Mouse (Mus musculus) MEL (cell line): Measurements from ENCODE around the gene Ptprf. TPM values are rescaled to one million over a fixed set of nuclear protein-coding genes. Genes with fewer than 3 reads are reported as not detected.

ENCODE experiments used
- DNase-seq: peaks from one replicate; pipeline ENCODE4 v3.0.0; 2011; ENCODE audit warnings: low read depth, low spot score
- H3K27ac ChIP-seq: 2 replicates; pipeline ENCODE4 v1.5.1; 2012; ENCODE audit warnings: low read depth, mild to moderate bottlenecking, control low read depth, low read length, moderate library complexity; ENCODE audit not compliant: control insufficient read depth
- H3K27me3 ChIP-seq, 2 experiments: fragments of 150-350 bp in 1 of 2; sonication (generic) in 1 of 2; 2 replicates each; pipeline ENCODE4 v1.6.1; 2012; ENCODE audit warnings: low read length in 2 of 2, mild to moderate bottlenecking in 2 of 2, improper control_type of control experiment in 1 of 2, moderate library complexity in 1 of 2; ENCODE audit not compliant: insufficient read depth in 2 of 2, control insufficient read depth in 1 of 2
- H3K36me3 ChIP-seq, 2 experiments: 2 replicates each; pipeline ENCODE4 v1.6.1; 2012 to 2014; ENCODE audit warnings: low read length in 2 of 2, improper control_type of control experiment in 1 of 2, inconsistent platforms in 1 of 2, mild to moderate bottlenecking in 1 of 2; ENCODE audit not compliant: insufficient read depth in 2 of 2, control insufficient read depth in 1 of 2
- H3K4me1 ChIP-seq, 2 experiments: fragments of 150-350 bp in 1 of 2; sonication (generic) in 1 of 2; 2 replicates each; pipeline ENCODE4 v1.6.1; 2012; ENCODE audit warnings: low read length in 2 of 2, improper control_type of control experiment in 1 of 2, mild to moderate bottlenecking in 1 of 2; ENCODE audit not compliant: insufficient read depth in 2 of 2, control insufficient read depth in 1 of 2
- H3K4me3 ChIP-seq, 2 experiments: fragments of 150-350 bp in 1 of 2; sonication (generic) in 1 of 2; 2 replicates each; pipeline ENCODE4 v1.5.1; 2012; ENCODE audit warnings: low read depth in 2 of 2, low read length in 2 of 2, mild to moderate bottlenecking in 2 of 2, moderate library complexity in 2 of 2, control low read depth in 1 of 2, improper control_type of control experiment in 1 of 2; ENCODE audit not compliant: control insufficient read depth in 1 of 2, insufficient read depth in 1 of 2
- H3K79me2 ChIP-seq: 2 replicates; pipeline ENCODE4 v1.6.1; 2012; ENCODE audit warnings: mild to moderate bottlenecking, low read length, moderate library complexity; ENCODE audit not compliant: control insufficient read depth, poor library complexity, insufficient read depth
- H3K9ac ChIP-seq: 2 replicates; pipeline ENCODE4 v1.6.1; 2012; ENCODE audit warnings: low read depth, mild to moderate bottlenecking, control low read depth, low read length, moderate library complexity; ENCODE audit not compliant: control insufficient read depth, poor library complexity, severe bottlenecking
- H3K9me3 ChIP-seq: fragments of 150-350 bp; sonication (generic); replicated peaks from 2 replicates; pipeline ENCODE4 v1.6.1; 2012; ENCODE audit warnings: mild to moderate bottlenecking, low read length, improper control_type of control experiment, moderate library complexity; ENCODE audit not compliant: insufficient read depth
- BHLHE40 ChIP-seq: IDR thresholded peaks from 2 replicates; pipeline ENCODE4 v1.6.1; 2012; ENCODE audit warnings: low read depth, mild to moderate bottlenecking, inconsistent platforms, low read length, improper control_type of control experiment, borderline replicate concordance
- CHD1 ChIP-seq: IDR thresholded peaks from 2 replicates; pipeline ENCODE4 v1.6.1; 2012; ENCODE audit warnings: low read depth, mild to moderate bottlenecking, inconsistent platforms, low read length, improper control_type of control experiment
- CHD2 ChIP-seq: IDR thresholded peaks from 2 replicates; pipeline ENCODE4 v1.6.1; 2011; ENCODE audit warnings: low read length, improper control_type of control experiment
- CTCF ChIP-seq, 3 experiments: IDR thresholded peaks in 2 of 3; conservative IDR thresholded peaks in 1 of 3; 2 replicates each; pipeline ENCODE4 v1.5.1; 2011 to 2012; ENCODE audit warnings: low read length in 3 of 3, low read depth in 2 of 3, mild to moderate bottlenecking in 2 of 3, improper control_type of control experiment in 1 of 3, inconsistent platforms in 1 of 3, mixed read lengths in 1 of 3, moderate library complexity in 1 of 3; ENCODE audit not compliant: control insufficient read depth in 1 of 3, insufficient read depth in 1 of 3, poor library complexity in 1 of 3, severe bottlenecking in 1 of 3
- E2F4 ChIP-seq: IDR thresholded peaks from 2 replicates; pipeline ENCODE4 v1.6.1; 2011; ENCODE audit warnings: low read depth, low read length, improper control_type of control experiment, borderline replicate concordance
- ETS1 ChIP-seq: IDR thresholded peaks from 2 replicates; pipeline ENCODE4 v1.6.1; 2012; ENCODE audit warnings: low read depth, mild to moderate bottlenecking, inconsistent platforms, low read length, improper control_type of control experiment, moderate library complexity
- GABPA ChIP-seq: IDR thresholded peaks from 2 replicates; pipeline ENCODE4 v1.6.1; 2012; ENCODE audit warnings: low read depth, mild to moderate bottlenecking, inconsistent platforms, low read length, improper control_type of control experiment, moderate library complexity
- GATA1 ChIP-seq: IDR thresholded peaks from 2 replicates; pipeline ENCODE4 v1.6.1; 2011; ENCODE audit warnings: low read depth, low read length, improper control_type of control experiment
- KAT2A ChIP-seq: conservative IDR thresholded peaks from 2 replicates; pipeline ENCODE4 v1.6.1; 2012; ENCODE audit warnings: low read depth, low read length, improper control_type of control experiment, inconsistent platforms
- MAFK ChIP-seq: IDR thresholded peaks from 2 replicates; pipeline ENCODE4 v1.6.1; 2011; ENCODE audit warnings: low read depth, mild to moderate bottlenecking, low read length, improper control_type of control experiment, borderline replicate concordance
- NRF1 ChIP-seq: IDR thresholded peaks from 2 replicates; pipeline ENCODE4 v1.6.1; 2014; ENCODE audit warnings: low read depth, mild to moderate bottlenecking, inconsistent platforms, low read length, improper control_type of control experiment, moderate library complexity; ENCODE audit not compliant: poor library complexity, insufficient read depth, severe bottlenecking
- POLR2A ChIP-seq, 2 experiments: IDR thresholded peaks; 2 replicates each; pipeline ENCODE4 v1.6.1; 2011 to 2012; ENCODE audit warnings: low read length in 2 of 2, mild to moderate bottlenecking in 2 of 2, control low read depth in 1 of 2, improper control_type of control experiment in 1 of 2, low read depth in 1 of 2, moderate library complexity in 1 of 2; ENCODE audit not compliant: control insufficient read depth in 1 of 2, insufficient read depth in 1 of 2, poor library complexity in 1 of 2
- POLR2AphosphoS5 ChIP-seq: IDR thresholded peaks from 2 replicates; pipeline ENCODE4 v1.6.1; 2012; ENCODE audit warnings: low read depth, borderline replicate concordance, mild to moderate bottlenecking, inconsistent platforms, low read length, moderate library complexity, mixed read lengths
- RAD21 ChIP-seq: IDR thresholded peaks from 2 replicates; pipeline ENCODE4 v1.6.1; 2011; ENCODE audit warnings: mild to moderate bottlenecking, low read depth, low read length, improper control_type of control experiment
- SIN3A ChIP-seq: IDR thresholded peaks from 2 replicates; pipeline ENCODE4 v1.6.1; 2012; ENCODE audit warnings: low read length, improper control_type of control experiment, inconsistent platforms
- SMC3 ChIP-seq: IDR thresholded peaks from 2 replicates; pipeline ENCODE4 v1.6.1; 2011; ENCODE audit warnings: low read depth, low read length, improper control_type of control experiment
- TAL1 ChIP-seq: IDR thresholded peaks from 2 replicates; pipeline ENCODE4 v1.6.1; 2012; ENCODE audit warnings: mild to moderate bottlenecking, inconsistent platforms, low read length, moderate library complexity, mixed read lengths
- TBP ChIP-seq: IDR thresholded peaks from 2 replicates; pipeline ENCODE4 v1.8.0; 2011; ENCODE audit warnings: low read depth, low read length, improper control_type of control experiment
- UBTF ChIP-seq: IDR thresholded peaks from 2 replicates; pipeline ENCODE4 v1.6.1; 2012; ENCODE audit warnings: low read depth, mild to moderate bottlenecking, inconsistent platforms, low read length, improper control_type of control experiment, moderate library complexity, borderline replicate concordance; ENCODE audit not compliant: insufficient read depth
- USF1 ChIP-seq: IDR thresholded peaks from 2 replicates; pipeline ENCODE4 v1.6.1; 2014; ENCODE audit warnings: low read depth, mild to moderate bottlenecking, inconsistent platforms, low read length, improper control_type of control experiment, moderate library complexity
- ZKSCAN1 ChIP-seq: IDR thresholded peaks from 2 replicates; pipeline ENCODE4 v1.6.1; 2012; ENCODE audit warnings: low read depth, mild to moderate bottlenecking, inconsistent platforms, low read length, improper control_type of control experiment, moderate library complexity
- ZMIZ1 ChIP-seq: IDR thresholded peaks from 2 replicates; pipeline ENCODE4 v1.6.1; 2012; ENCODE audit warnings: low read depth, mild to moderate bottlenecking, inconsistent platforms, low read length, improper control_type of control experiment, moderate library complexity
- ZNF384 ChIP-seq: IDR thresholded peaks from 2 replicates; pipeline ENCODE4 v1.6.1; 2012; ENCODE audit warnings: low read depth, mild to moderate bottlenecking, inconsistent platforms, low read length, improper control_type of control experiment
- polyA plus RNA-seq, 2 experiments: library from polyadenylated mRNA; stranded (reverse) in 1 of 2; unstranded in 1 of 2; fragments of >175 nt in 1 of 2; fragments of >200 nt in 1 of 2; gene quantifications; 2 replicates each; pipeline versions ENCODE4 v1.2.1 to v1.2.4; 2012; ENCODE audit warnings: low replicate concordance in 2 of 2, low read depth in 1 of 2; ENCODE audit not compliant: insufficient read length in 2 of 2, insufficient read depth in 1 of 2, missing spikeins in 1 of 2
- total RNA-seq: library from RNA; depleted of rRNA; stranded (reverse); fragments of 300-350 nt; gene quantifications from 2 replicates; pipeline ENCODE4 v1.2.3, GENCODE M21; 2012

The Ptprf gene
- total and polyA plus RNA-seq, 3 experiments, result 0.04 TPM; not detected in 2

- DNase-seq, result no peak
- H3K4me3 ChIP-seq, result no peak overlapping the region
- TF ChIP-seq SIN3A (no peak), E2F4 (no peak), NRF1 (no peak), ZNF384 (no peak), CHD1 (no peak), ZMIZ1 (no peak), BHLHE40 (no peak)
- no peak overlapping the region for H3K9ac ChIP-seq
- H3K79me2 ChIP-seq, result no peaks in the 10 kb centered on the region
- no peaks in the 10 kb centered on the region for H3K9me3 ChIP-seq
- H3K4me1 ChIP-seq, result no peaks in the 10 kb centered on the region
- no peaks in the 10 kb centered on the region for H3K36me3 ChIP-seq
- H3K27me3 ChIP-seq, result peaks cover 0 to 3% of the 10 kb centered on the region in 2 experiments; a peak in 2 of 4 replicates
- no peak overlapping the region for H3K27ac ChIP-seq
Measured at GRCm38 (mm10) chr4:118243298-118243697, 47.9 kb downstream of the Ptprf start.

- Histone ChIP-seq H3K4me1 (no peaks in the 10 kb centered on the region), H3K4me3 (no peak overlapping the region)
- TF ChIP-seq KAT2A (no peak), E2F4 (no peak)
- TF ChIP-seq, all 39 proteins: peak for 0
- H3K9me3 ChIP-seq, result no peaks in the 10 kb centered on the region
- peaks cover 0 to 3% of the 10 kb centered on the region in 2 experiments; a peak in 2 of 4 replicates for H3K27me3 ChIP-seq
- H3K9ac ChIP-seq, result no peak overlapping the region
- H3K27ac ChIP-seq, result no peak overlapping the region
- no peaks in the 10 kb centered on the region for H3K79me2 ChIP-seq
- H3K36me3 ChIP-seq, result no peaks in the 10 kb centered on the region
- DNase-seq, result no peak
Measured at GRCm38 (mm10) chr4:118239960-118240689, 51.1 kb downstream of the Ptprf start.

GRCm38 (mm10) chr4:118238666-118239065, 52.5 kb downstream of the Ptprf start:
- no peak for DNase-seq
- TF ChIP-seq E2F4 (no peak), TBP (no peak), USF1 (no peak), GABPA (no peak), TAL1 (no peak), ETS1 (no peak), UBTF (no peak), CHD2 (no peak), GATA1 (no peak), SMC3 (no peak), ZKSCAN1 (no peak), POLR2AphosphoS5 (no peak), CTCF (IDR thresholded peaks at IDR 0.05 in 2 of 3, conservative IDR thresholded peaks at IDR 0.05 in 1 of 3; ENCODE audit: control insufficient read depth in 1 of 3, insufficient read depth in 1 of 3, low read depth in 2 of 3, low read length in 3 of 3, poor library complexity in 1 of 3, severe bottlenecking in 1 of 3) (no peak), POLR2A (IDR thresholded peaks at IDR 0.05; ENCODE audit: control insufficient read depth in 1 of 2, insufficient read depth in 1 of 2, low read depth in 1 of 2, low read length in 2 of 2, poor library complexity in 1 of 2) (no peak), RAD21 (no peak), MAFK (no peak)
- Histone ChIP-seq H3K4me1 (peaks cover 0 to 3% of the 10 kb centered on the region in 2 experiments; a peak in 1 of 4 replicates), H3K27ac (no peak overlapping the region), H3K9me3 (no peaks in the 10 kb centered on the region), H3K36me3 (no peaks in the 10 kb centered on the region), H3K9ac (no peak overlapping the region), H3K4me3 (no peak overlapping the region), H3K27me3 (peaks cover 0 to 3% of the 10 kb centered on the region in 2 experiments; a peak in 3 of 4 replicates), H3K79me2 (no peaks in the 10 kb centered on the region)
